Mouse (Mus musculus): Measurements from ENCODE around the gene Col24a1. TPM values are rescaled to one million over a fixed set of nuclear protein-coding genes. Genes with fewer than 3 reads are reported as not detected.

The Col24a1 gene
- polyA plus RNA-seq, 1 experiment: 0.40 TPM

GRCm38 (mm10) chr3:145583043-145583442 lies 290.8 kb downstream of the Col24a1 start:
- Histone ChIP-seq H3K4me2 (ENCODE audit: low read depth) (no peak overlapping the region), H3K4me3 (no peak overlapping the region), H3K79me2 (ENCODE audit: control insufficient read depth, insufficient read depth) (peaks cover 21% of the 10 kb centered on the region), H3K27me3 (ENCODE audit: control insufficient read depth, insufficient read depth, insufficient read length) (no peaks in the 10 kb centered on the region), H3ac (ENCODE audit: control insufficient read depth, insufficient read length) (no peak overlapping the region), H3K36me3 (ENCODE audit: control insufficient read depth, insufficient read depth) (peaks cover 45% of the 10 kb centered on the region)
- TF ChIP-seq POLR2A (IDR thresholded peaks at IDR 0.05; ENCODE audit: insufficient read length, low read depth): no peak
- no peak for TF ChIP-seq CEBPB (IDR thresholded peaks at IDR 0.05; ENCODE audit: insufficient read depth, poor library complexity, severe bottlenecking)
- no peak for TF ChIP-seq SRF (IDR thresholded peaks at IDR 0.05; ENCODE audit: control insufficient read depth, insufficient read length, low read depth)
- TF ChIP-seq POLR2AphosphoS2 (IDR thresholded peaks at IDR 0.05; ENCODE audit: insufficient read length, low read depth): no peak
- TF ChIP-seq MYOG (IDR thresholded peaks at IDR 0.05; ENCODE audit: control insufficient read depth in 1 of 3, insufficient read depth in 1 of 3, insufficient read length in 2 of 3, low read depth in 2 of 3): no peak
- TF ChIP-seq MAX (IDR thresholded peaks at IDR 0.05; ENCODE audit: low read depth): no peak
- no peak for TF ChIP-seq TCF12 (IDR thresholded peaks at IDR 0.05; ENCODE audit: insufficient read depth, poor library complexity, severe bottlenecking)
- no peak for TF ChIP-seq REST (IDR thresholded peaks at IDR 0.05; ENCODE audit: insufficient read depth, insufficient read length)
- no peak for TF ChIP-seq E2F4 (IDR thresholded peaks at IDR 0.05; ENCODE audit: insufficient read depth)
- TF ChIP-seq TCF3 (IDR thresholded peaks at IDR 0.05; ENCODE audit: insufficient read length, low read depth): no peak

GRCm38 (mm10) chr3:145583522-145584200 lies 291.4 kb downstream of the Col24a1 start:
- TF ChIP-seq USF1 (IDR thresholded peaks at IDR 0.05; ENCODE audit: low read depth) (no peak), POLR2AphosphoS2 (IDR thresholded peaks at IDR 0.05; ENCODE audit: insufficient read length, low read depth) (no peak), TCF12 (IDR thresholded peaks at IDR 0.05; ENCODE audit: insufficient read depth, poor library complexity, severe bottlenecking) (no peak), MYOG (IDR thresholded peaks at IDR 0.05; ENCODE audit: control insufficient read depth in 1 of 3, insufficient read depth in 1 of 3, insufficient read length in 2 of 3, low read depth in 2 of 3) (no peak), TCF3 (IDR thresholded peaks at IDR 0.05; ENCODE audit: insufficient read length, low read depth) (no peak), E2F4 (IDR thresholded peaks at IDR 0.05; ENCODE audit: insufficient read depth) (no peak), MYOD1 (IDR thresholded peaks at IDR 0.05; ENCODE audit: control insufficient read depth in 1 of 3, insufficient read length in 2 of 3, low read depth in 2 of 3) (no peak), CEBPB (IDR thresholded peaks at IDR 0.05; ENCODE audit: insufficient read depth, poor library complexity, severe bottlenecking) (no peak), SRF (IDR thresholded peaks at IDR 0.05; ENCODE audit: control insufficient read depth, insufficient read length, low read depth) (no peak), POLR2A (IDR thresholded peaks at IDR 0.05; ENCODE audit: insufficient read length, low read depth) (no peak), MAX (IDR thresholded peaks at IDR 0.05; ENCODE audit: low read depth) (no peak), REST (IDR thresholded peaks at IDR 0.05; ENCODE audit: insufficient read depth, insufficient read length) (no peak)
- Histone ChIP-seq H3K36me3 (ENCODE audit: control insufficient read depth, insufficient read depth) (peaks cover 45% of the 10 kb centered on the region), H3ac (ENCODE audit: control insufficient read depth, insufficient read length) (no peak overlapping the region), H3K4me2 (ENCODE audit: low read depth) (no peak overlapping the region), H3K4me3 (no peak overlapping the region), H3K79me2 (ENCODE audit: control insufficient read depth, insufficient read depth) (peaks cover 19% of the 10 kb centered on the region), H3K27me3 (ENCODE audit: control insufficient read depth, insufficient read depth, insufficient read length) (no peaks in the 10 kb centered on the region)

GRCm38 (mm10) chr3:145590562-145590961 lies 298.3 kb downstream of the Col24a1 start:
- no peaks in the 10 kb centered on the region for H3K27me3 ChIP-seq (ENCODE audit: control insufficient read depth, insufficient read depth, insufficient read length)
- H3ac ChIP-seq (ENCODE audit: control insufficient read depth, insufficient read length): no peak overlapping the region
- H3K4me3 ChIP-seq: no peak overlapping the region
- peaks cover 39% of the 10 kb centered on the region for H3K36me3 ChIP-seq (ENCODE audit: control insufficient read depth, insufficient read depth)
- H3K79me2 ChIP-seq (ENCODE audit: control insufficient read depth, insufficient read depth): no peaks in the 10 kb centered on the region
- H3K4me2 ChIP-seq (ENCODE audit: low read depth): no peak overlapping the region
- no peak for TF ChIP-seq MAX (IDR thresholded peaks at IDR 0.05; ENCODE audit: low read depth)
- TF ChIP-seq POLR2A (IDR thresholded peaks at IDR 0.05; ENCODE audit: insufficient read length, low read depth): no peak
- TF ChIP-seq CEBPB (IDR thresholded peaks at IDR 0.05; ENCODE audit: insufficient read depth, poor library complexity, severe bottlenecking): no peak
- no peak for TF ChIP-seq TCF12 (IDR thresholded peaks at IDR 0.05; ENCODE audit: insufficient read depth, poor library complexity, severe bottlenecking)
- TF ChIP-seq MYOD1 (IDR thresholded peaks at IDR 0.05; ENCODE audit: control insufficient read depth in 1 of 3, insufficient read length in 2 of 3, low read depth in 2 of 3): no peak
- TF ChIP-seq SRF (IDR thresholded peaks at IDR 0.05; ENCODE audit: control insufficient read depth, insufficient read length, low read depth): no peak
- no peak for TF ChIP-seq MYOG (IDR thresholded peaks at IDR 0.05; ENCODE audit: control insufficient read depth in 1 of 3, insufficient read depth in 1 of 3, insufficient read length in 2 of 3, low read depth in 2 of 3)
- TF ChIP-seq USF1 (IDR thresholded peaks at IDR 0.05; ENCODE audit: low read depth): no peak
- TF ChIP-seq E2F4 (IDR thresholded peaks at IDR 0.05; ENCODE audit: insufficient read depth): no peak
- no peak for TF ChIP-seq POLR2AphosphoS2 (IDR thresholded peaks at IDR 0.05; ENCODE audit: insufficient read length, low read depth)
- TF ChIP-seq TCF3 (IDR thresholded peaks at IDR 0.05; ENCODE audit: insufficient read length, low read depth): no peak
- no peak for TF ChIP-seq REST (IDR thresholded peaks at IDR 0.05; ENCODE audit: insufficient read depth, insufficient read length)

- no peaks in the 10 kb centered on the region for H3K27me3 ChIP-seq (ENCODE audit: control insufficient read depth, insufficient read depth, insufficient read length)
- H3K36me3 ChIP-seq (ENCODE audit: control insufficient read depth, insufficient read depth): peaks cover 33% of the 10 kb centered on the region
Measured at GRCm38 (mm10) chr3:145591841-145592542, 299.7 kb downstream of the Col24a1 start.

More at GRCm38 (mm10) chr3:145591841-145592542, 299.7 kb downstream of the Col24a1 start:
- no peak overlapping the region for H3K4me3 ChIP-seq
- no peak overlapping the region for H3K4me2 ChIP-seq (ENCODE audit: low read depth)
- H3K79me2 ChIP-seq (ENCODE audit: control insufficient read depth, insufficient read depth): no peaks in the 10 kb centered on the region
- H3ac ChIP-seq (ENCODE audit: control insufficient read depth, insufficient read length): no peak overlapping the region
- TF ChIP-seq MAX (IDR thresholded peaks at IDR 0.05; ENCODE audit: low read depth) (no peak), USF1 (IDR thresholded peaks at IDR 0.05; ENCODE audit: low read depth) (no peak), E2F4 (IDR thresholded peaks at IDR 0.05; ENCODE audit: insufficient read depth) (no peak), POLR2A (IDR thresholded peaks at IDR 0.05; ENCODE audit: insufficient read length, low read depth) (no peak), POLR2AphosphoS2 (IDR thresholded peaks at IDR 0.05; ENCODE audit: insufficient read length, low read depth) (no peak), TCF12 (IDR thresholded peaks at IDR 0.05; ENCODE audit: insufficient read depth, poor library complexity, severe bottlenecking) (no peak), TCF3 (IDR thresholded peaks at IDR 0.05; ENCODE audit: insufficient read length, low read depth) (no peak), MYOG (IDR thresholded peaks at IDR 0.05; ENCODE audit: control insufficient read depth in 1 of 3, insufficient read depth in 1 of 3, insufficient read length in 2 of 3, low read depth in 2 of 3) (no peak), SRF (IDR thresholded peaks at IDR 0.05; ENCODE audit: control insufficient read depth, insufficient read length, low read depth) (no peak), MYOD1 (IDR thresholded peaks at IDR 0.05; ENCODE audit: control insufficient read depth in 1 of 3, insufficient read length in 2 of 3, low read depth in 2 of 3) (no peak), CEBPB (IDR thresholded peaks at IDR 0.05; ENCODE audit: insufficient read depth, poor library complexity, severe bottlenecking) (no peak), REST (IDR thresholded peaks at IDR 0.05; ENCODE audit: insufficient read depth, insufficient read length) (no peak)
